ENCODE assay signal across 13 mouse cellular contexts in genomic region chr7:126174863-126175262, GRCm38 (mm10).
"Had no signal": no experiment of that assay in that cellular context is flagged by ENCODE, and none has a peak within 500 bp of the region (broad histone marks: within the 10 kb centered on the region; RNA-seq: fewer than 3 reads in every experiment).

No protein-coding gene starts in this region.

- H3K9ac ChIP-seq: liver, embryonic 14.5 days; midbrain, embryonic 15.5 days; neural tube, embryonic 12.5 days had no signal

- H3K4me2 ChIP-seq: midbrain, embryonic 11.5 days; midbrain, embryonic 15.5 days; neural tube, embryonic 12.5 days had no signal

- ATAC-seq: midbrain, embryonic 15.5 days had no signal

- H3K4me1 ChIP-seq: midbrain, embryonic 15.5 days had no signal

- H3K27me3 ChIP-seq: megakaryocyte, embryonic 14.5 days; midbrain, embryonic 15.5 days; neural tube, embryonic 12.5 days had no signal

- DNase-seq: kidney, adult 18-20 months; kidney, postnatal 10 days; kidney, postnatal 4 days; lung, adult 2 months; thymus, adult 18-20 months; thymus, postnatal 14 days had no signal

- H3K9me3 ChIP-seq: limb, embryonic 10.5 days; megakaryocyte, embryonic 14.5 days; midbrain, embryonic 15.5 days; neural tube, embryonic 12.5 days had no signal

- H3K27ac ChIP-seq: layer of hippocampus, adult 2 months; limb, embryonic 10.5 days; liver, embryonic 14.5 days; midbrain, embryonic 15.5 days; neural tube, embryonic 12.5 days had no signal

- H3K4me3 ChIP-seq: layer of hippocampus, adult 2 months; limb, embryonic 10.5 days; midbrain, embryonic 15.5 days; neural tube, embryonic 12.5 days had no signal
